Mouse (Mus musculus) erythroid progenitor cell, adult 5-6 weeks (primary cell): Measurements from ENCODE around the gene Cx3cr1. TPM values are rescaled to one million over a fixed set of nuclear protein-coding genes. Genes with fewer than 3 reads are reported as not detected.

Experiments used
- ATAC-seq: replicated peaks from 2 replicates; pipeline ENCODE4 v1.8.0; 2016; ENCODE audit warnings: moderate number of reproducible peaks, mild to moderate bottlenecking, moderate TSS enrichment, inconsistent platforms; ENCODE audit not compliant: poor library complexity, low FRiP score, severe bottlenecking
- total RNA-seq, 2 experiments: library from RNA; stranded (forward) in 1 of 2; stranded (reverse) in 1 of 2; fragments of 150-400 nt in 1 of 2; fragments of 186-747, 209-891 nt in 1 of 2; gene quantifications; 2 replicates each; pipeline versions ENCODE4 v1.2.3 to v1.2.4; 2015 to 2017; ENCODE audit warnings: low replicate concordance in 2 of 2

Cx3cr1 gene
- total RNA-seq, 2 experiments from 2014 or later: 2.5 to 4.2 TPM

DNA sequence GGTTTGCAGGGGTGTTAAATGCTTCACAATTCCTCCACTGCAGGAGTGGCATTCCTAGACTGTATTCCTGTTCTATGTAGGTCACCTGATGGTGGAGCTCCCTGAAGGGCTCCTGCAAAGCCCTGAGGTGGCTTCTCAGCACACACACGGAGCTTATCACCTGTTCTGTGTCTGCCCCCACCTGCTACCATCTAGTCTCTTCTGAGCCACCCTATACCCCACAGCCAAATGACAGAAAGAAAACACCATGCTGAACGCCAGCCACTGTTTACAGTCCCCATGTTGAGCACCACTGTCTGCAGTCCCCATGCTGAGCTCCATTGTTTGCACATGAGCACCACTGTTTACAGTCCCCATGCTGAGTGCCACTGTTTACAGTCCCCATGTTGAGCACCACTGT, 89.9 kb downstream of the Cx3cr1 start:
- ATAC-seq: no peak

DNA sequence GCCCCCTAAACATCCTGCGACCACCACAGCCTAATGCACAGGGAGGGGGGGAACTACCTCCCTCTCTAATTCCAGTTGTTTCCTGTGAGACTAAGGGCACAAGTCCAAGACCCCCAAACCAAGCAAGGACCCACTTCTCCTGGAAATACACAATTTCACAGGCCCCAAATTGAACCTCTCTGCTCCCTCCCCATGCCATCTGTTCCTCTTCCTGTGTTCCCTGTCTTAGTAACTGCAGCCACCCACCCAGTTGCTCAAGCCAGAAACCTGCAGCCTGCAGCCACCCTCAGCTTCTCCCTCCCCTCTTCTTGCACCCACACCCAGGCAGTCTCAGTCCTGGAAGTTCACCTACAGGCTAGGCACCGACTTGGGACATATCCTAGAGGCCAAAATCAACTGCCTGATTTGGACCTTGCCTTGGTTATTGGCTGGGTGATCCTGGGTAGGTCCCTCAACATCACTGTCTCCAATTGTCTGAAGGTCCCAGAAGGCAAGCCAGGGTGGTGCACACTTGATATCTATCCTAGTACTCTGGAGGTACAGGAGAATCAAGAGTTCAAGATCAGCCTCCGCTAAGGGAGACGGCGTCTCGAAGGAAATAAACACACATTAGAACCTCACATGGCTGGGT, 90.8 kb downstream of the Cx3cr1 start:
- ATAC-seq: no peak

DNA sequence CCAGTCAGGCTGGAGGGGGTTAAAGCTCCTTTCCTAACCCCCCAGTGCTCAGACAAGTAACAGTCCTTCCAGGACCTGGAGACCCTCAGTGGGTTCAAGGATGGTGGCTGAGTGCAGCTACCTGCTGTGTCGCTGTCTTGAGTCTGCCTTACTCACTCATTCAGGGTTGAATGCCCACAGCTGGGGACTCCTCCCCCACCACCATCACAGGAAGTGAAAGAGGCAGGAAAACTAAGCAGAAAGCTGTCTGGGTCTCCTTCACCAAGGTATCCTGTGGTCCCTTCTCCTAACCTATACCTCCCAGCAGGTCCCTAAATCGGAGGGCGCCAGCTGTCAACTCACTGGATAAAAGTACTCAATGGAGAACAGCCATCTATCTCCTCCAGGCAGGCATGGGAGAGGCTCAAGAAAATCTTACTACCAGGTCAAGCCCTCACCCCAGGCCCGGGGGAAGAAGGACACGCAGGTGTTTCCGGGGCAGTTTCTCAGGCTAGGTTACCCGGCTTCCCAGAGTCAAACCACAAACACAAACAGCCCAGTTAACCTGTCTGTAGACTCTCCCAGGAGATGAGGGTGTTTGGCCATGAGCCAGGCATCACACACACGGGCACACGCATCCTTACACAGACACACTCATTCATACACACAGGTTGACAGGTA, 91.4 kb downstream of the Cx3cr1 start:
- no peak for ATAC-seq

DNA sequence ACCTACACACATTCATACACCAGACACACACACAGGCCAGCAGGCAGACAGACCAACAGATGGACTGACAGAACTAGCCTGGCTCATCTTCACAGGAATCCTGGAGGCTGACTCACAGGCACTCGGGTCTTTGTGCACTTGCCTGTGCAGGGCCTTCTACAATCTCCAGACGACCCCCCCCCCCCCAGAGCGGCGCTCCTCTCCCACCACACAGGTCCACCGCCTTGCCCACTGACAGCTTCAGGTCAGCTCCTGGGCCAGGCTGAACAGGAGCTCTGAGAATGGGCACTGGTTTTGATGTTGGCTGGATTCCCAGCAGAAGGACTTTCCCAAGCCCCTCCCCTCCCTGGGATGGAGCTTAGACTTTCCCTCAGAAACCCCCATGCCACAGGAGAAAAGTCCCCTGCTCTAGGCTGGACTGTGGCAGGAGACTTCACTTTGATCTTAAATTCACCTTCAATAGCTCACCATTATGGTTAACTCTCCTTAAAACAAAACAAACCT, 92.1 kb downstream of the Cx3cr1 start:
- no peak for ATAC-seq

DNA sequence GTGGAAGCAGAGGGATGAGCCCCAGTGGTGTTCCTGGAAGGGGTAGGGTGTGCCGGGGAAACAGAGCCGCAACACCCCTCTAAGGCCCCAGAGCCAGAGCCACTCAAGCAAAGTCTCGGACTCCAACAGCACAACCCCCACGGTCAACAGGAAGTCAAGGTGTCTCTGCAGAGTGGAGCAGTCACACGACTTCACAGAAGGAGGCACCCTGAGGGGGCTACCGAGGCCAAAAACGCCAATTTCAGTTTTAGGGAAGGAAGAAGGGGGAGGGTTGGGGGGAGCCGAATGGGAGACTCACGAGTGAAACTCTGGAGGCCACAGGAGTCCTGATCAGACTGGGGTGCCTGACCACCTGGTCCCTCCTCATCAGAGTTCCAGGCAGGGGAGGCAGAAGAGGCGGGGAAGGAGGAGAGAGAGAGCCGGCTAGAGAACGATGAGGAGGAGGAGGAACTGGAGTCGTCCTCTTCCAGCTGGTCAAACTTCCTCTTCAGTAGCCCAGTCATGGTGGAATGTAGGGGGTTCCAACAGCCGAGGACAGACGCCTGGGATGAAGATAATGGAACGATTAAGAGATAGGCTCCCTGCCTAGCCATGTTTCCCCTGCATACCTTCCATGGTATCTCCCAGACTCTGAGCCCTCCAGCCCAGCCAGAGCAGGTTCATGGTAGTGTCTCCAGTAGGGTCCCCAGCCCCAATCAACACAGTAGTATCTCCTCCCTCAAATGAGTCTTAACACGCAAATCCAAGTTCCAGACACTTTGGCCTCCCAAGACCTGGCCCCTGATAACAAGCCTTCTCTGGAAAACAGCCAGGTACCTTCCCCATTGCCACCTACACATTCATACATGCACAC, 92.7 kb downstream of the Cx3cr1 start:
- ATAC-seq: no peak

DNA sequence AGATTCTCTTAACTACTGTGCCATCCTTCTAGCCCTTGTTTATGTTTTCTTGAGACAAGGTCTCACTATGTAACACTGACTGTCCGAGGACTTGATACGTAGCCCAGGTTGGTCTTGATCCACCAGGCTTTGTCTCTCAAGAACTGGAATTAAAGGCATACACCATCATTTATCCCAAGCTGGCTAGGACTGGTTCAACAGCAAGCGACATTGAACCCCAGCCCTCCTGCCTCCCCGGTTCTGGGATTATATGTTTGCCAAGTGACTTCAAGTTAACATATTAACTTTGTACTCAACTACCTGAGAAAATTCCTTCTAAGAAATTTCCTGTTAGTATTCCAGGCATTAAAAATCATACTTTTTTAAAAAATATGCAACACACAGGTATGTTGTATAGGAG, 94.4 kb downstream of the Cx3cr1 start:
- ATAC-seq: no peak

DNA sequence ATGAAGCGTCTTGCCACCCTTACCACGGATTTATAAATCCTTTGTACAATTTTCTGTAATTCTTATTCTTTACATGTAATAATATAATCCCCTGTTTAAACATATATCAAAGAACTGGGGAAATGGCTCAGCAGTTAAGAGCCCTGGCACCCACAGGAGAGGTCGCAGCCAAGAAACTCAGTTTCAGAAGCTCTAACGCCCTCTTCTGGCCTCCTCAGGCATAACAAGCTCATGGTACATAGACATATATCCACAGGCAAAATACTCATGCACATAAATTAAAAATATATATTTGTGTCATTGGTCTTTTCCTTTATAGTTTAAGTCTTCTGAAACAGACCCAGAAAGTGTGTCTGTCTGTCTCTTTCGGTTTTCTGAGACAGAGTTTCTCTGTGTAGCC, 95.1 kb downstream of the Cx3cr1 start:
- no peak for ATAC-seq

DNA sequence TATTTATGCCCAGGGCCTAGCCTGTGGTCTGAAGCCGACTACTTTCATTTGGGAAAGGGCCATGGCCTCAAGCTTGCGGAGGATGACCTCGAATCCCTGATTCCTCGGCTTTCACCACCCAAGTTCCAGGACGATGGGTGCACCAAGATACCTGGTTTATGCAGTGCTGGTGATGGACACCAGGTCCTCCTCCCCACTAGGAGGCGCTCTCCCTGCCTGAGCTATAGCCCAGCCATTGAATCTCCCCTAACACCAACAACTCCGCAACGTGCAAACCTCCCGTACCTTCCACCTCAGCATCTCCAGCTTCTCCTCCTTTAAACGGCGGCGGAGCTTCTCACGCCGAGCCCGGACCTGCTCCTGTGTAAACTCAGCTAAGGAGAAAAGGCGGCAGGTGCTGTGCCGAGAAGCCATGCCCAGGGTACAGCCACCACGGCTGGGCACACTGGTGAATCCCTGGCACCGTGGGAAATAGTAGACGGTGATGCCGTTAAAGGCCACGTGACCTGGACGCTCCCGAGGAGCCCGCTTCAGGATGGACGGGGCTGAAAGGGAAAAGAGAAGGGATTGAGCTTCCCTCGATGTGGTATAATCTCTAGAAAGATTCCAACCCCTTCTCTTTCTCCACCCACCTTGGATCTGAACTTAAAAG, 95.7 kb downstream of the Cx3cr1 start:
- no peak for ATAC-seq

DNA sequence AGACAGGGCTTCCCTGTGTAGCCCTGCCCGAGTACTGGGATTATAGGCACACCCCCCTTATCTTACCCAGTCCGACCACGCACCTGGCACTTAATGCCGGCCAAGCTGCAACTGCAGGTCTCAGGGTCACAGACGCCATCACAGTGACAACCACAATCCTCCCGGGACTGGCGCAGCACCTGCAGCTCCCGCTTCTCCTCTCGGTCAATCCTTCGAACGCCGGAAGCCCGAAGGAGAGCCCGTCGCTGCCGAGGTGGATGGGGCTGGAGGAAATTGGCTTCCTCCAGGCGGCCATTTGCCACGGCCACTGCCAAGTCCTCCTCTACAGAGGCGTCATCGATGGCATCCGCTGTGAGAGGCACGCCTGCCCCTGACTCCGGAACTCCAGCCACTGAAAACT, 96.4 kb downstream of the Cx3cr1 start:
- ATAC-seq: no peak

DNA sequence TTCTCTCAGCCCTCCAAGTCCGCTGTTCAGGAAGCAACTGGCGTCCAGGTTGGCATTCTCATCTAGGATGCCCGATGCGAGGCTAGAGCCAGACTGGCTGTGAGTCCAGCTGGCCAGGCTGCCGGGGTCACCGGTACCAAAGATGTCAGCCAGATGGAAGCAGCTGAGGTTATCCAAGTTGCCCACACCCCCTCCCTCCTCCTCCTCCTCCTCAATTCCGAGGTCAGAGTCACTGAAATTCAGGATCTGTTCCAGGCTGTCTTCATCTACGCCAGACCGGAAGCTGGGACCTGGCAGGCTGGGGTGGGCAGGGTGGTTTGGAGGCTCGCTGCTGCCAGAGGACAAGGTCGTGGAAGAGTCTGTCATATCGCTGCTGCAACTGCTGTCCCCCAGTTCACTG, 97.1 kb downstream of the Cx3cr1 start:
- ATAC-seq: no peak

DNA sequence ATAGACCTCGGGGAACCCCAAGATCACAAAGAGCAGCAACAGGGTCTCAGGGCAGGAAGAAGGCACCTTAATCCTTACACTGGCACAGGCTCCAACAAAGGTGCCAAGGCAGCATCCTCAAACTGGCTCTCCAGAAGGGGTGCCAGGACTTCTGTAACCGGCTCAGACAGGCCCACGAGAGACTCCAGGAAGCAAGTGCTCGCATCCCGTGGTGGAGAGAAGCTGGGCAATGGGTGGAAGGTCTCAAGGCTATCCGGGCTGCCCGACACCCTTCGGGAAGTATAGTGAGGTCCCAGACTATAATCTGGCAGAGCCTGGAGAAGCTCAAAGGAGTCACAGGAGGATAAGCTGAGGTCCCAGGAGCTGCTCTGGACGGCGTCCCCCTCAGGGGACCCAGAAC, 97.5 kb downstream of the Cx3cr1 start:
- no peak for ATAC-seq

DNA sequence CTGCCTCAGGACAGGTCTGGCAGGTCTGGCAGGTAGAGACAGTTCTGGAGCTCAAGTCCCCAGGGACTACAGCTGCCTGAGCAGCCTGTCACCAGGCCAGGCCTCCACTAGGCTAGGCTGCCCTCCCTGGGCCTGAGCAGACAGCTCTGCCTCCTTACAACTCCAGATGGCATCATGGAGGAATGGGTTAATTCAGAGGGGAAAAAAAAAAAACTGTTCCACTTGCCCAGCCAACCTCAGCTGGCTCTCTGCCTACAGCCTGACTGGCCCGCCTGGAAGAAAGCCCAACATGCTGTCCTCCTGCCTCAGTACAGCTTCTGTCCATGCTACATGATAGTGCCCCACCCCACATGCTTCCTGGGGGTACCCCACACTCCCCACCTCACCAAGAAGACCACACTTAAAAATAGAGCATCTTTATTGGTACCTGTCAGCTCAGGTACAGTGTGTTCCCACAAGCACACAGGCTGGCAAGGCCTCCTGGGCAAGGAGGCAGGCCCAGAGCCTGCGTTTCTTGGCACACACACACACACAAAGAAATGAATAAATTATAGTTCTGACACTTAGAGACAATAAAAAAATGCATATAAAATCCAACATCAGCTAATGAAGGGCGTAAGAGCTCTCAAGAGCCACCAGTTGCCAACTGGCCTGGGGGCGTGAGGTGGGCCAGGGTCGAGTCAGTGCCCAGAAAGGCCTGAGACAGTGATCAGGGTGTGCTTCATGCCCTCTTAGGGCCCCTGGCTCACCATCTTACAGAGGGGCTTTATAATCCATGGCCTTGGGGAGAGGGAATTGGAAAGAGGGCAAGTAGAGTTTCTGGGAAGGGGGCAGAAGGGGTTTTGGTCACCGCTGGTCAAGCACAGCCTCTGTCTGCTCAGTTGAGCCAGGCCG, 98.7 kb downstream of the Cx3cr1 start:
- ATAC-seq: no peak

DNA sequence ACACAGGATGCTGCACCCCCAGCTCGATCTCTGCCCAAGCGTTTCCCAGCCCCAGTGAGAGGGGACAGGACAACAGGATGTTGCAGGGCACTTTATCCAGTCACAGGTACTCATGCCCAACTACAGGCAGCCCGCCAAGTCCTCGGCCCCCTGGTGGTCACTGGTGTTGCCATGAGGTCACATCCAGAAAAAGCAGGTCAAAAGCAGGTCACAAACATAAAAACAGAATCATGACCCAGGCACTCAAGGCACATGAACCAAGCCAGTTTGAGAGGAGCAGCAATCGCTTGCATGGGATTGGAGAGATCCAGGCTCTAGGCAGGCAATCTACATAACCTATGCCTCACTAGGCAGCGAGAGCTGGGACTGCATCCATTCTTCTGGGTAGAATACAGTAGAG, 99.5 kb downstream of the Cx3cr1 start:
- no peak for ATAC-seq

DNA sequence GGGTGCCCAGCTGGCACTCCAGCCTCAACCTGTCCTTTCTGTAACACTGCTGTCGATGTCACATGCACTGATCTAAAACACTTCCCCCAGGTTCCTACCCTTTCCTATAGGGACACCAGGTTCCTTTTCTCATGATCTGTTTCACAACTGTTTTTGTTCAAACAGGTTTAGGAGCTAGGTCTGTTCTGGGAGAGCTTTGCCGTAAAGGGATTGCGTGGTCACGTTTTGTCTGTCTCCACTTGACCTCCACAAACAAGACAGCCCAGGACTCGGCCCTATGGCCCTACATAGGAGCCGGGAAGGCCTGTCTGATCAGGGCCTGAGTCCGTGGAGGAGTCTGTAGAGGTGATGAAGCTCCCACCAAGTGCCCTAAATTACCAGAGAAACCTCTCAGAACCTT, 99.9 kb downstream of the Cx3cr1 start:
- no peak for ATAC-seq

DNA sequence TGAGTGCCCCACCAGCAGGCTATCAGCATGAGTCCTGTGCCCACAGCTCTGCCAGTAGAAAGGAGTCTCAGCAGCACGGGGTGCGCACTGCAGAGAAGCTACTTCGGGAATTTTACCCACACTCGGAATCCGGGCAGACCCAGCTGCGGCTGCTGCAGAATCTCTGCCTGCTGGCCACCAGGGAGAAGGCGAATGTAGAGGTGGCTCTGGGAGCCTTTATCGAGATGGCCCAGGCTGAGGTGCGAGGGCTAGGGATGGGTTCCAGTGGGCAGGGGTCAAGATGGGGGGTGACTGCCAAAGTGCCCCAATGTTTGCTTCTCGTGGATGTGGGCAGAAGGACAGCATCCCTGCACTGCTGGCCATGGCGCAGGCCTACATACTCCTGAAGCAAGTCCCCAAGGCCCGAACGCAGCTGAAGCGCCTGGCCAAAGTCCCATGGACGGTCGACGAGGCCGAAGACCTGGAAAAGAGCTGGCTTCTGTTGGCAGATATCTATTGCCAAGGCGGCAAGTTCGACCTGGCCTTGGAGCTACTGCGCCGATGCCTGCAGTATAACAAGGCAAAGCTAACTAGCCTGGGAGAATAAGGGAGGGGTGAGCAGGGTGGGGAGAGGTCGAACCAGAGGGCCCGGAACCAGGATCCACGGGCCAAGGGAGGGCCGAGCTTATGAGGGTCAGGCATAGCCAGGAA, 103.3 kb downstream of the Cx3cr1 start:
- ATAC-seq: no peak

DNA sequence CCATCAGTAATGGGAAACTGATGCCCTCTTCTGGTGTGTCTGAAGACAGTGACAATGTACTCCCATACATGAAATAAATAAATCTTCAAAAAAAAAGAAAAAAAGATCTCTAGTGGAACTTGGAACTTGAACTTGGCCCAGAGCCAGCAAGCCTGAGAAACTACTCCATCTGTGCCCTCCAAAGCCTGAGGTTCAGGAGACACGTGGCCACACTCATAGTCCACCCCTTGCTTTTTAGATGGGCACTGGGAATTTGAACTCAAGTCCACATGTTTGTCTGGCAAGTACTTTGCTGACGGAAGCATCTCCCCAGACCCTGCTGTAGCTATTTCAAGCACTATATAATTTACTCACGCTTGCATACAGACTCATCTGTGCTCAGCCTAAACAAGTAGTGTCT, 104.5 kb downstream of the Cx3cr1 start:
- no peak for ATAC-seq

DNA sequence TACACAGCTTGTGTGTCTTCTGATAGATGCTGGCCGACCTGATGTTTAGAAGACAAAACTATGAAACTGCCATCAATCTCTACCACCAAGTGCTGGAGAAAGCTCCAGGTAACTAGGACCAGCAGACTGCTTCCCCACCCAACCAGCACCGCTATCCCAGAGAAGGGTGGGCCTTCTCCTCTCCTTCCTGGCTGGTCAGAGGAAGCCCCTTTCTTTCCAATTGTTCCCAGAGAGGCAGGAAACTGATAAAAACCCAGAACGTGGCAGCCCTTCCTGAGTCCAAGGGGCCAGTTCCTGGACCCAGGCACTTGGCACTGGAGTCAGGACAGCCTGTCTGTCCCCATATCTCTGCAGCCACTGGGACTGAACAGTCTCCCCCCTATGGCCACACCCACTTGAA, 105.5 kb downstream of the Cx3cr1 start:
- ATAC-seq: no peak

DNA sequence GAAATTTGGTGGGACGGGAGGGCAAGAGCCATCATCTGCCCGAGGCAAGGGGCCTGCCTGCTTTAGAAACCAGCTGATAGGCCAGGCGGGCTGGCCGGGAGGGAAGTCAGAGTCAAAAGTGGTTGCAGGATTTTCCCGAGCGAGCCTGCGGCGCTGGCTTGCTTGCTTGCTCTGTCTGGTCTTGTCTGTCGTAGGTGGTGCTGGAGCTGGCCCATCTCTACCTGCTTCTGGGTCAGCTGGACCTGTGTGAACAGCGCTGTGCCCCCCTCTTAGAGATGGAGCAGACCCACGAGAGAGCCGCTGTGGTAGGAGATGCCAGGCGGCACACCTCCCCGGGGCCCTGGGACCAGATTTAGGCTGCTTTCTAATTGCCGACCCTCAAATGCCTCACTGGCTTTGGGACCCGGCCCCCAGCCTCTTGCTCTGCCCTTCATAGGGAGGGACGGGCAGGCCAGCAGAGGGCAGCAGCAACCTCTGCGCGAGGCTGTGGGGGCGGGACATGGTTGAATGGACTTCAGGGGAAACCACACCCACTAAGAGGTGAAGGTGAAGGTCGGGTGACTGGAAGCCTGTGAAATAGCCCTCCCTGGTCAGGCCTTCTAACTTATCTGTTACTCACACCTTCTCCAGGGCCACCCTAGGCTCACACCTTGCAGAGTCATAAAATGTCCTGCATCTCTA, 106.6 kb downstream of the Cx3cr1 start:
- no peak for ATAC-seq
